Mouse (Mus musculus) forebrain, embryonic 10.5 days (tissue): ENCODE measurements around the gene Smg6. TPM values are rescaled to one million over a fixed set of nuclear protein-coding genes. Genes with fewer than 3 reads are reported as not detected.

ENCODE experiments used
- DNase-seq: peaks from one replicate; pipeline ENCODE4 v3.0.0-alpha.2; 2017; ENCODE audit warnings: low spot score; ENCODE audit errors: extremely low spot score
- H3K27ac ChIP-seq: fragments of 300-500 bp; sonication (generic); 2 replicates; pipeline ENCODE4 v1.5.1; 2016; ENCODE audit warnings: mild to moderate bottlenecking
- H3K27me3 ChIP-seq: fragments of 300-500 bp; sonication (generic); 2 replicates; pipeline ENCODE4 v1.6.1; 2016; ENCODE audit warnings: mild to moderate bottlenecking; ENCODE audit not compliant: poor library complexity, severe bottlenecking
- H3K36me3 ChIP-seq: fragments of 300-500 bp; sonication (generic); replicated peaks from 2 replicates; pipeline ENCODE4 v1.6.1; 2016; ENCODE audit warnings: mild to moderate bottlenecking, moderate library complexity
- H3K4me1 ChIP-seq: fragments of 300-500 bp; sonication (generic); 2 replicates; pipeline ENCODE4 v1.6.1; 2016
- H3K4me3 ChIP-seq: fragments of 300-500 bp; sonication (generic); 2 replicates; pipeline ENCODE4 v1.5.1; 2016; ENCODE audit warnings: mild to moderate bottlenecking, moderate library complexity
- H3K9me3 ChIP-seq: fragments of 300-500 bp; sonication (generic); 2 replicates; pipeline ENCODE4 v1.6.1; 2016; ENCODE audit warnings: mild to moderate bottlenecking, moderate library complexity
- WGBS: fragments of 180-500 bp; shearing (Covaris S2); methylation state at CpG from one replicate; pipeline ENCODE4 v1.1.7; 2016; 5-methylcytosine and 5-hydroxymethylcytosine counted together
- microRNA counts: library from miRNA; unstranded; fragments of <30 nt; microRNA quantifications from one replicate; lab custom pipeline; 2017
- microRNA-seq: library from miRNA; unstranded; fragments of <30 nt; microRNA quantifications from one replicate; pipeline ENCODE4, GENCODE M21; 2017
- polyA plus RNA-seq: library from polyadenylated mRNA; unstranded; fragments of >200 nt; fragmentation: Nextera tagmentation; extraction: Ambion mirVana; gene quantifications from 2 replicates; pipeline ENCODE4 v1.2.1, GENCODE M21; 2016

Smg6 gene
- polyA plus RNA-seq, 1 experiment from 2014 or later: 18.5 TPM

DNA sequence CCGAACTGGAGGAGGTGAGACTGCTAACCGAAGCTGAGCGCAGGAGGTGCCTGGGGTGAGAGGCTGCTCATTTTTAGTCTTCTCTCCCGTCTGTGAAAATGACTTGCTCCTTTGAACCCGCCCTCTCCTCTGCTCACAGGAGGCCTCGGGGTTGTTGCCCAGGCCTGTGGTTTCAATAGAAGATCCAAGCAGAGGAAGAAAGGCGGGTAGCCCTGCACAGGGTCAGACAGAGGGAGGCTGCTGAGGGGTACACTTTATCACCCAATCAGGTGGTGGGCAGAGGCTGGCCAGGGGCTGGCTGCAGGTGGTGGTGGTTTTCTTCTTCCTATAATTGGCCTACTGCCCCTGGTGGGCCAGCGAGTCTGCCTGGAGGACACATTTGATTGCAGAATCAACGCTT, 278.8 kb downstream of the Smg6 start:
- DNase-seq: no peak
- WGBS: 28% methylated on average over 9 of the region's 9 CpGs
- no peaks in the 10 kb centered on the region for H3K36me3 ChIP-seq
- H3K4me3 ChIP-seq: no peak overlapping the region
- peaks cover 43% of the 10 kb centered on the region for H3K27me3 ChIP-seq
- H3K4me1 ChIP-seq: peaks cover 47% of the 10 kb centered on the region
- H3K9me3 ChIP-seq: no peaks in the 10 kb centered on the region
- peak overlapping the region; percentile 12; the same call in 1 of the 2 replicates for H3K27ac ChIP-seq

DNA sequence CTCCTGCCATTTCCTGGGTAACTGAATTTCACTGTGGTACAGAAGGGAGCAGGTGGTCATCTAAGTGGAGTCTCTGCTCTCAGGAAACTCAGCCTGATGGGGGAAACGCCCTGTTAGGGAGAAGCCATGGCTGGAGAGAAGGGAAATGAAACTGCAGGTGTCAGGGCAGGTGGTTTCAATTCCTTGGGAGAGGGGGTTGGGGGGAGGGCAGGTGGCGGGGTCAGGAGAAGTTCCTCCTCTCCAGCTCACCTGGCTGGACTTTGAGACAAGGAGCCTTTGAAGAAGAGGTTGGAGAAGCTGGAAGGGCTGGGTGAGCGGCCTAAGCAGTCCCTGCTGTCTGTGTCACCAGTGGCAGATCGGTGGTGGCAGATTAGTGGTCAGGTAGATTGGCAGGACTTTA, 280.7 kb downstream of the Smg6 start:
- H3K9me3 ChIP-seq: no peaks in the 10 kb centered on the region
- peaks cover 39% of the 10 kb centered on the region for H3K27me3 ChIP-seq
- DNase-seq: no peak
- no peak overlapping the region for H3K27ac ChIP-seq
- peaks cover 66% of the 10 kb centered on the region for H3K4me1 ChIP-seq
- WGBS: 69% methylated on average over 4 of the region's 4 CpGs
- no peaks in the 10 kb centered on the region for H3K36me3 ChIP-seq
- H3K4me3 ChIP-seq: no peak overlapping the region

DNA sequence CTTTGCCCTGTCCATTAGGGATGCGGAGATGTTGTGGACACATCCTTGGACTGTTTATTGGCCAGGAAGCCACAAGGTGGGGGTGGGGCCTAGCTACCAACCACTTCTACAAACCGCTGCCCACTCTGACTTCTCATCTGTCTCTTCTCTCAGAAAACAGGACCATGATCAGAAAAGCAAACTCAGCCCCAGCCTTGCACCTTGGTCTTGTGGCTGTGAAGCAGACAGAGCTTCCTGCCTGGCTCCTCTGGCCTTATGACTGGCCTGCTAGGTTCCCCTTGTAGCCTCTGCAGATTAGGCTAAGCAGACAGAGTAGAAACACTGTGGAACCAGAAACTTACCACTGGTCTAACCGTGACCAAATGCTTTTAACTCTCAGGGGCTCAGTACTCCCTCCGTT, 283.7 kb downstream of the Smg6 start:
- 66% methylated on average over 4 of the region's 4 CpGs for WGBS
- peak overlapping the region; percentile 61 for H3K27ac ChIP-seq
- no peak for DNase-seq

DNA sequence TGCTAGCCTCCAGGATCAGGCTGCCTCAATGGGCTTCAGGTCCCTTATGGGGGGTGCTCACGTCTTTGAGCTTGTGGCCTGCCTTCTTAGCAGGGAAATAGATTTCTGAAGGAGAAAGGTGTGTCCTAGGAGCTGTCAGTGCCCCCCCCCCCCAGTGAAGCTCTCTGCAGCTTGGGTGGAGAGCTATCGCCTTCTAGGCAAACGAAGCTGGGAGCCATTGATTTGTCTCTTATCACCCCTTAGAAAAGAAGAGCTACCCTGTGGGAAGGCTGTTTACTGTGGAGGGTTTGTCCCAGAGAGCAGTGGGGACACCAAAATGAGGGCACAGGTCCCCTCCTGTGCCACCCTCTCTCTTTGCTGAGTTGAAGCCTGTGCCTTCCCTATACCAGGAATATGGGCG, 284.5 kb downstream of the Smg6 start:
- Histone ChIP-seq H3K27ac (peak overlapping the region; percentile 61), H3K36me3 (no peaks in the 10 kb centered on the region), H3K9me3 (no peaks in the 10 kb centered on the region), H3K4me3 (no peak overlapping the region), H3K4me1 (peaks cover 76% of the 10 kb centered on the region), H3K27me3 (peaks cover 51% of the 10 kb centered on the region)
- no peak for DNase-seq
- WGBS: 50% methylated on average over 4 of the region's 4 CpGs

More for the DNA sequence above, 283.7 kb downstream of the Smg6 start:
- H3K27me3 ChIP-seq: peaks cover 43% of the 10 kb centered on the region
- peaks cover 76% of the 10 kb centered on the region for H3K4me1 ChIP-seq
- H3K9me3 ChIP-seq: no peaks in the 10 kb centered on the region
- H3K4me3 ChIP-seq: no peak overlapping the region
- no peaks in the 10 kb centered on the region for H3K36me3 ChIP-seq

DNA sequence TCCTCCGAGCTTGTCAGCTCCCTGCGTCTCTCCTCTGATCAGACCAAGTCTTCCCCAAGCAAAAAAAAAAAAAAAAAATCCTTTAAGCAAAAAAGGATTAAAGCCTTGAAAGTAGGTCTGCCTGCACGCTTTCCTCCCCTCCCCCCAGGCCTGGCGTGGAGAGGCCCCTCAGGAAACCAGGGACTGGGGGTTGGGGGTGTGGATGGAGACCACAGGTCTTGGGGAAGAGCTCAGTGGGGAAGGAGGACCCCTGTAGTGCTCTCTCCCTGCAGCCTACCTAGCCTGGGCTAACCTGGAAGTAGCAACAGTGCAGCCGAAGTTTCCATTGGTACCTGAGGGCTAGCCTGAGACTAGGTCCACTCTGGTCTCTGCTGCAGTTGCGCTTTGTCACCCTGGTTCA, 285.1 kb downstream of the Smg6 start:
- H3K4me1 ChIP-seq: peaks cover 75% of the 10 kb centered on the region
- H3K27me3 ChIP-seq: peaks cover 57% of the 10 kb centered on the region
- no peak overlapping the region for H3K4me3 ChIP-seq
- no peak for DNase-seq
- no peaks in the 10 kb centered on the region for H3K36me3 ChIP-seq
- H3K27ac ChIP-seq: peak overlapping the region; percentile 72
- no peaks in the 10 kb centered on the region for H3K9me3 ChIP-seq
- WGBS: 34% methylated on average over 6 of the region's 6 CpGs

DNA sequence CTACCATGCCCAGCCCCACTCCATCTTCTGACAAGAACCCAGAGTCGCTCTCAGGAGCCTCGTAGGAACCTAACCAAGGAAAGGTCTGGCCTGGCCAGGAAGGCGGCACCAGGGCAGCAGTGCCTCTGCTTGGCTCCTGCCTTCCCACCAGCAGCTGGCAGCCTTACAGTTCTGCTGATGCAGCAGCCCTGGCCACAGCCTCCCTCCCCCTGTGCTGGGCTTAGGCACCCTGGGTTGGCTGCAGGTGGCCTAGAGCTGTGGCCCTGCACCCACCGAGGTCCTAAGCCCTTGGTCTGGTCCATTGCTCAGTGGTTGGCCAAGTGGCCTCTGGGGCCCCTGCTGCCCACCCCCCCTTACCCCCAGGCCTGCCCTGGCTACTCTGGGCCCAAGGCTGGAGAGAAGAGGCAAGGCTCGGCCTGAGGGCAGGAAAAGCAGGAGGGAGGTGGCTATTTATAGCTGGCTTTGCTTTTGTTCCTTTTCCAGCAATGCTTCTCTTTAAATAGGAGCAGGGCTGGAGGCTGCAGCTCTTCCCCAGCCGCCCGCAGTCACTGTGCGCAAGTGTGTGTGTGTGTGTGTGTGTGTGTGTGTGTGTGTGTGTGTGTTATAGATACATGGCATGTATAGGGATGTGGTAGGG, 286.5 kb downstream of the Smg6 start:
- H3K4me1 ChIP-seq: peaks cover 87% of the 10 kb centered on the region
- no peaks in the 10 kb centered on the region for H3K36me3 ChIP-seq
- WGBS: 42% methylated on average over 8 of the region's 8 CpGs
- no peak for DNase-seq
- no peaks in the 10 kb centered on the region for H3K9me3 ChIP-seq
- peak overlapping the region; percentile 74 for H3K27ac ChIP-seq
- peaks cover 68% of the 10 kb centered on the region for H3K27me3 ChIP-seq
- no peak overlapping the region for H3K4me3 ChIP-seq

DNA sequence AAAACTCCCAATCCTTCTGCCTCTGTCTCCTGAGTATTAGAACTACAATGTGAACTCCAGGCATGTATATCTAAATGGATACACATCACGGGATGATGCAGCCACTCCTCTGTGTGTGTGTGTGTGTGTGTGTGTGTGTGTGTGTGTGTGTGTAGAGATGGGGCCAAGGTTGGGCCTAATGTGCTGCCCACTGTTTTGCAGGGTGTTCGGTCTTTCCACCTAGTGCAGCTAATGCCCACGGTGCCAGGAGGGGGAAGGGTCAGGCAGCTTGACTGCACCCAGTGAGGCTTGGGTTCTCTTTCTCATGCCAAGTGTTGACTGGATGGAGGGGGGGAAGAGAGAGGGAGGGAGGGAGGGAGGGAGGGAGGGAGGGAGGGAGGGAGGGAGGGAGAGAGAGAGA, 287.3 kb downstream of the Smg6 start:
- Histone ChIP-seq H3K4me1 (peaks cover 87% of the 10 kb centered on the region), H3K4me3 (no peak overlapping the region), H3K27me3 (peaks cover 68% of the 10 kb centered on the region), H3K9me3 (no peaks in the 10 kb centered on the region), H3K27ac (no peak overlapping the region), H3K36me3 (no peaks in the 10 kb centered on the region)
- WGBS: 37% methylated on average over 3 of the region's 3 CpGs
- DNase-seq: no peak

DNA sequence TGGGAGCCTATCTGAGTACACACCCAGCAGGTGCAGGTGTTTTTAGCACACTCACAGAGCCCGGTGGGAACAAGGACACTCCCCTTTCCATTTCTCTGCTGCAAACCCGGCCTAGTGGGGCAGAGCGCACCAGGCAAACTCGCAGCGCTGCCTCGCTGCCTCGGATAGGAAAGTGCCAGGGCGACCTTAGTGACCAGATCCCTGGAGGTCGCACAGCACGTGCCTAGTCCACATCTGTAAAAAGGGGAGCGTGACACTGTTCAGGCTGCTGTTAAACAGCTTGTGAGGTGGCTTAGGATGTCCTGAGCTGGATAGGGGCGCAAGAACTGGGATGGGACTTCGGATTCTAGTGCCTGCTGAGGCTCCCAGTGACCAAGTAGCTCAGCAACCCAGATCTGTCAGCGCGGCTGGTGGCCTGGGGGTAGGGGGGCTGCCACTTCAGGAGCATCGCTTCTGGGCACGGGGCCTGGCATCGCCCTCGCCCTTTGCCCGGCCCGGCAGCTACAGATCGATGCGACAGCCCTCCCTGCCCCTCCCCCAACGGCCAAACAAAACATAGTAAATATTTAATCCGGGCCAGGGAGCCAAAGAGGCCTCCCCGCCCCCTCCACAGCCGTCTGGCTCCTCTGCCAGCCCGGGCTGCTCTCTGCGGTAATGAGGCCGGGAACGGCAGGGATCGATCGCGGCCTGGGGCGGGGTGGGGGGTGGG, 287.9 kb downstream of the Smg6 start:
- H3K4me1 ChIP-seq: peaks cover 83% of the 10 kb centered on the region
- H3K4me3 ChIP-seq: peak overlapping the region; percentile 50
- DNase-seq: peak; percentile 61
- H3K36me3 ChIP-seq: no peaks in the 10 kb centered on the region
- 2% methylated on average over 35 of the region's 35 CpGs for WGBS
- peak overlapping the region; percentile 80 for H3K27ac ChIP-seq
- no peaks in the 10 kb centered on the region for H3K9me3 ChIP-seq
- H3K27me3 ChIP-seq: peaks cover 68% of the 10 kb centered on the region

MicroRNA genes within 50 kb of the gene (microRNA counts, 519-probe panel; counts per million panel counts)
- 1,376 counts per million, percentile 66 among the panel's probes with 10 or more counts for microRNA mmu-miR-132 (lab: Ali Mortazavi, UCI)
- microRNA mmu-miR-212 (lab: Ali Mortazavi, UCI): 341 counts per million, percentile 65 among the panel's probes with 10 or more counts

Small RNAs within 50 kb of the gene (microRNA-seq; reads per million reads assigned to microRNA genes)
- gene Mir132: 95.5 reads per million, percentile 47 among the genes with 10 or more reads in this experiment
- gene Mir212: 18.6 reads per million, percentile 30 among the genes with 10 or more reads in this experiment

Other genes with a start within 250 kb of the Smg6 start
- gene Pafah1b1, start 201.2 kb upstream of the Smg6 start, polyA plus RNA-seq: 45.1 and 48.5 TPM in 2 replicates
- 71.6 and 73.4 TPM in 2 replicates for gene Mettl16, start 155.0 kb upstream of the Smg6 start, polyA plus RNA-seq
- gene Mnt, start 94.9 kb upstream of the Smg6 start, polyA plus RNA-seq: 4.7 and 4.9 TPM in 2 replicates
- gene Sgsm2, start 28.8 kb upstream of the Smg6 start, polyA plus RNA-seq: 6.5 and 6.8 TPM in 2 replicates
- gene Tsr1, start 27.8 kb upstream of the Smg6 start, polyA plus RNA-seq: 63.0 and 66.1 TPM in 2 replicates
- gene Srr, start 125 bp downstream of the Smg6 start, polyA plus RNA-seq: 15.6 and 16.7 TPM in 2 replicates
- gene Hic1, start 243.7 kb downstream of the Smg6 start, polyA plus RNA-seq: 0.12 and 0.21 TPM in 2 replicates